Mouse (Mus musculus) liver, postnatal 0 days (tissue): Measurements from ENCODE around the gene Depdc1b. TPM values are rescaled to one million over a fixed set of nuclear protein-coding genes. Genes with fewer than 3 reads are reported as not detected.

Source experiments
- ATAC-seq: fragments of 200-750 bp; cut with Nextera tagmentation; 2 replicates; pipeline ENCODE4 v1.8.0; 2017; ENCODE audit warnings: mild to moderate bottlenecking, moderate library complexity
- DNase-seq: peaks from one replicate; pipeline ENCODE4 v3.0.0-alpha.2; 2016
- H3K27ac ChIP-seq: fragments of 300-500 bp; sonication (generic); 2 replicates; pipeline ENCODE4 v1.5.1; 2014; ENCODE audit warnings: antibody characterized with exemption, moderate library complexity, mild to moderate bottlenecking, low read depth
- H3K27me3 ChIP-seq: fragments of 300-500 bp; sonication (generic); 2 replicates; pipeline ENCODE4 v1.6.1; 2014; ENCODE audit warnings: low read length, control low read depth, mixed read lengths; ENCODE audit not compliant: insufficient read depth
- H3K36me3 ChIP-seq: fragments of 300-500 bp; sonication (generic); replicated peaks from 2 replicates; pipeline ENCODE4 v1.6.1; 2014; ENCODE audit warnings: mild to moderate bottlenecking, control low read depth, low read length, moderate library complexity, mixed read lengths; ENCODE audit not compliant: insufficient read depth
- H3K4me1 ChIP-seq: fragments of 300-500 bp; sonication (generic); 2 replicates; pipeline ENCODE4 v1.6.1; 2014; ENCODE audit warnings: antibody characterized with exemption, mild to moderate bottlenecking, control low read depth; ENCODE audit not compliant: insufficient read depth
- H3K4me2 ChIP-seq: fragments of 300-500 bp; sonication (generic); 2 replicates; pipeline ENCODE4 v1.6.1; 2014; ENCODE audit warnings: low read depth, mild to moderate bottlenecking, low read length, moderate library complexity, mixed read lengths
- H3K4me3 ChIP-seq: fragments of 300-500 bp; sonication (generic); 2 replicates; pipeline ENCODE4 v1.5.1; 2014; ENCODE audit warnings: low read depth, low read length
- H3K9ac ChIP-seq: fragments of 300-500 bp; sonication (generic); replicated peaks from 2 replicates; pipeline ENCODE4 v1.6.1; 2014; ENCODE audit warnings: mild to moderate bottlenecking, moderate library complexity
- H3K9me3 ChIP-seq: fragments of 300-500 bp; sonication (generic); 2 replicates; pipeline ENCODE4 v1.6.1; 2016; ENCODE audit warnings: mild to moderate bottlenecking, control low read depth, low read length, mixed read lengths
- CTCF ChIP-seq: sonication (generic); IDR thresholded peaks from 2 replicates; pipeline ENCODE4 v1.5.1; 2016; ENCODE audit warnings: antibody characterized with exemption, low read depth
- EP300 ChIP-seq: IDR thresholded peaks from 2 replicates; pipeline ENCODE4 v1.6.1; 2016; ENCODE audit warnings: antibody characterized with exemption, low read depth, mild to moderate bottlenecking
- WGBS: fragments of 180-500 bp; shearing (Covaris S2); extraction: QIAGEN DNeasy Blood & Tissue Kit; methylation state at CpG from one replicate; pipeline ENCODE4 v1.1.7; 2014; ENCODE audit not compliant: insufficient replicate concordance; 5-methylcytosine and 5-hydroxymethylcytosine counted together
- polyA plus RNA-seq: library from polyadenylated mRNA; unstranded; fragments of >200 nt; fragmentation: Nextera tagmentation; extraction: Ambion mirVana; gene quantifications from 2 replicates; pipeline ENCODE4 v1.2.1, GENCODE M21; 2015

The Depdc1b gene
- polyA plus RNA-seq, 1 experiment from 2014 or later, result 6.5 TPM

DNA sequence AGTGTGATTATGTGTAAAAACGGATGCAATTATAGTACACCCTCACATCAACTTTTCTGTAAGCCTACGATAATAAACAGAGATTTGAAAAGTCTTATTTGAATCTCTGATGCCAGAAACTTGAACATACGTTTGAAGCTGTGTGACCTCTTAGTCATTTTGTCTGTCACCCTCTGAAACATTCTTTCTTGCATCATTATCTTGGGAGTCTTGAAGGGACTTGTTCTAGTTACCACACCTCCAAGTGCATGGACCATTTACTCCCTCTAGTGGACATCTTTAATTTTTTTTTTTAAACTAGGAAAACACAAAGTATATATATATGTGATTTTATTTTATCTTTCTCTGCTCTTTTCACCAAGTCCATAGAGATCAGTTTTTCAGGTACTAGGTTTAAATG lies 13.6 kb downstream of the Depdc1b start:
- no peak for ATAC-seq
- DNase-seq, result no peak
- H3K4me2 ChIP-seq, result no peak overlapping the region
- no peak overlapping the region for H3K9ac ChIP-seq
- H3K9me3 ChIP-seq, result no peaks in the 10 kb centered on the region
- peaks cover 15% of the 10 kb centered on the region for H3K36me3 ChIP-seq
- H3K4me3 ChIP-seq, result no peak overlapping the region
- no peak for TF ChIP-seq EP300
- TF ChIP-seq CTCF, result peak; percentile 79
- 61% methylated on average over 3 of the region's 3 CpGs for WGBS
- H3K4me1 ChIP-seq, result no peaks in the 10 kb centered on the region
- H3K27me3 ChIP-seq, result no peaks in the 10 kb centered on the region
- no peak overlapping the region for H3K27ac ChIP-seq

DNA sequence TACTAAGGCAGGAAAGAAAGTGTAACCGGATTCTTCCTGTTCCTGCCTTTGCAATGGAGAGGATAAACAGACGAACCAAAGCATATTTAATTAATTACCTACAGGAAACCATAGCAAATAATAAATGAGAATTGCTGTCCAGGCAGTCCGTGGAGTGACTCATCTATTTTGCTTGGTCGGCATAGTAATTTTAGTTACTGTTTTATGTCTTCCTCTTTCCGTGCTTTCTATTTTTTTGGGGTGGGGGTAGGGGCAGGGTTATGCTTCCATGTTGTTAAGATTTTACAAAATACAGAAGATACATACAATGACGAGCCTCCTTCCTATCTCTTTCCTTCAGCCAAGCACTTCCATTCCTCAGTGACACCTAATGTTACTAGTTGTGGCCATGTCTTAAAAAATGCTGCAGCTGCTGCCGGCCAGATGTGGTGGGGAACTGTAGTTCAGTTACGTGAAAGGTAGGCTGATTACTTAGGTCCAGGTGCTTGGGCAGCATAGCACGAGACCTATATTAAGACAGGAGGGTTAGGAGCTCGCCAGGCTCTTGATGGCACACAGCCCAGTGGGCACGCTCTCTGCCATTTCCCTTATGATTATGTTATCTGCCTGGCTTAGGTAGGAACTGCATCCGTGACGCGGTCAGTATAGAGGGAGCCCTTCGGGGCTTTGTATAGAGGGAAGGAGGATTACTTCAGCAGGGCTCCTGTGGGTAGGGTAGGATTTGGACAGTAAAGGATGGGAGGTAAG lies 19.3 kb downstream of the Depdc1b start:
- no peak overlapping the region for H3K4me3 ChIP-seq
- H3K27ac ChIP-seq, result no peak overlapping the region
- 0 out of 2 replicates have a peak, but pooled peaks cover 5% of the 10 kb centered on the region for H3K4me1 ChIP-seq
- no peaks in the 10 kb centered on the region for H3K27me3 ChIP-seq
- no peaks in the 10 kb centered on the region for H3K36me3 ChIP-seq
- TF ChIP-seq EP300, result no peak
- TF ChIP-seq CTCF, result no peak
- no peak overlapping the region for H3K9ac ChIP-seq
- H3K4me2 ChIP-seq, result peak overlapping the region; percentile 29; the same call in 1 of the 2 replicates
- no peak for DNase-seq
- ATAC-seq, result 0 out of 2 replicates have a peak, but pooled peaks have one; percentile 23
- no peaks in the 10 kb centered on the region for H3K9me3 ChIP-seq
- 62% methylated on average over 15 of the region's 15 CpGs for WGBS

DNA sequence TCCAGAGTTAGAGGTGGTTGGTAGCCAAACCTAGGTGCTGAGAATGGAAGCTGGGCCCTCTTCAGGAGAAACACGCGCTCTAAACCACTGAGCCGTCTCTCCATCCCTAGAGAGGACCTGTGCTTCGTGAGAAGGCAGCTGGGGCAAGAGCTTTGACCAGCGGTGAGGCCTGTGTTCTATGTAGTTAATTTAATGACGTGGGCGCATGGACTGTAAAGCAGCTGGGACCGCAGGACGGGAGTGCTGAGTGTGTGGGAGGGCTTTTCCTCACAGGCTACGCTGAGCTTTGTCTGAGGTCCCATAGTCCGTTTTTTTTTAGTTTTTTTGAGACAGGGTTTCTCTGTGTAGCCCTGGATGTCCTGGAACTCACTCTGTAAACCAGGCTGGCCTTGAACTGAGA lies 20.1 kb downstream of the Depdc1b start:
- ATAC-seq (no peak), DNase-seq (no peak)
- no peak overlapping the region for H3K9ac ChIP-seq
- H3K4me1 ChIP-seq, result 0 out of 2 replicates have a peak, but pooled peaks cover 5% of the 10 kb centered on the region
- H3K9me3 ChIP-seq, result no peaks in the 10 kb centered on the region
- H3K36me3 ChIP-seq, result no peaks in the 10 kb centered on the region
- no peak for TF ChIP-seq EP300
- TF ChIP-seq CTCF, result no peak
- H3K4me3 ChIP-seq, result no peak overlapping the region
- no peak overlapping the region for H3K4me2 ChIP-seq
- 91% methylated on average over 11 of the region's 11 CpGs for WGBS
- no peak overlapping the region for H3K27ac ChIP-seq
- no peaks in the 10 kb centered on the region for H3K27me3 ChIP-seq

DNA sequence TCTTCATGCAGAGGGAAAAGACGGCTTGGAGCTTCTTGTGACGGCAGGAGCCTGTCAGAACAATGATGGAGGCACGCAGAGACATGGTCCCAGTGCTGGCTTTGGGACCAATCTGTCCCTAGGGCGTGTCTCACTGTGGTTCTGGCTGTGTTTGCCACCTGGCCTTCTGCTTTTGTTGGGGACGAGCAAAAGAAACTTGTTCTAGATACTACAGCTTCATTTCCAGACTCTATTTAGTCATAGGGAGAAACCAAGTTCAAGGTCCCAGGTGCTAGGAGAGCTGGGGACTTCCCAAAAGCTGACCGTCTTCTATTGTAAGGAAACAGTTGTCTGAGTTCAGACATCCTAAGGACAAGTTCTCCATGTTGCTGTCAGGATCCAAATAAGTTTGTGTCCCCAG lies 21.2 kb downstream of the Depdc1b start:
- Histone ChIP-seq H3K4me1 (0 out of 2 replicates have a peak, but pooled peaks cover 5% of the 10 kb centered on the region), H3K4me3 (no peak overlapping the region), H3K36me3 (no peaks in the 10 kb centered on the region), H3K27ac (no peak overlapping the region), H3K4me2 (no peak overlapping the region), H3K9me3 (no peaks in the 10 kb centered on the region), H3K27me3 (no peaks in the 10 kb centered on the region), H3K9ac (no peak overlapping the region)
- TF ChIP-seq EP300 (no peak), CTCF (no peak)
- 89% methylated on average over 6 of the region's 6 CpGs for WGBS
- DNase-seq (no peak), ATAC-seq (no peak)

DNA sequence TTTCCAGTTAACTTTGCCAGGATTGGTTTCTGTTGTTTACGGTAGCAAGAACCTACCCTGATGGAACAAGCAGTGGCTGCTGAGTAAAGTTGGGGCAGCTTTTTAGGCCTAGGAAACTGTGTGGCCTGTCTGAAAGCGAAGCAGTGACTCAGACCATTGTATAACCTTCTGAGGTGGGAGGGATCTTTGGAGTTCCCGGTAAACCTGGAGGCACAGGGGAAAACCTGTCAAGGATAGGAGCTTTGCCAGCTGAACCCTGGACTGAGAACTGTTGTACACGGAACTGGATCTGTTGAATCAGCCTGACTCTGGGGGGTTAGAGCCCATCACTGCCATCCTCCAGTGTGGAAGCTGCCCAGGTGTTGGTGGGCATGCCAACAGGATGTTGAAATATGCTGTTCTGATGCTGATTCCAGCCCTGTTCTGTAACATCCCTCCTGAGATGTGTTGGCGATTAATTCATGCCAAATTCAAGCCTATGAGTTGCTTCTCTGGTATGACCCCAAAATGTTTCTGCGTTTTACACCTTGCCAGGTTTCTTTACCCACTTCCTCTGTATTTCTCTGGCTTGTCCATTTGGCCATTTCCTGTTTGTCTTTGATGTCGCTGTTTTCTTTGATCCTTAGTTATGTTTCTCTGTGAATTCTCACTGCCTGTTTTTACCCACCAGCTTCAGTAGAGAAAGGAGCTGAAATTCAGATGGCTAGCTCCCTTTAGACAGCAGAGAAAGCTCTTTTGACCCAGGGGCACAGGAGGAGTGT lies 22.1 kb downstream of the Depdc1b start:
- H3K27ac ChIP-seq, result no peak overlapping the region
- TF ChIP-seq CTCF, result no peak
- no peak overlapping the region for H3K9ac ChIP-seq
- no peak overlapping the region for H3K4me3 ChIP-seq
- ATAC-seq (peak; percentile 12; the same call in 1 of the 2 replicates), DNase-seq (no peak)
- H3K4me1 ChIP-seq, result 0 out of 2 replicates have a peak, but pooled peaks cover 5% of the 10 kb centered on the region
- H3K9me3 ChIP-seq, result no peaks in the 10 kb centered on the region
- no peak overlapping the region for H3K4me2 ChIP-seq
- H3K27me3 ChIP-seq, result no peaks in the 10 kb centered on the region
- H3K36me3 ChIP-seq, result no peaks in the 10 kb centered on the region
- WGBS, result 72% methylated on average over 7 of the region's 7 CpGs

DNA sequence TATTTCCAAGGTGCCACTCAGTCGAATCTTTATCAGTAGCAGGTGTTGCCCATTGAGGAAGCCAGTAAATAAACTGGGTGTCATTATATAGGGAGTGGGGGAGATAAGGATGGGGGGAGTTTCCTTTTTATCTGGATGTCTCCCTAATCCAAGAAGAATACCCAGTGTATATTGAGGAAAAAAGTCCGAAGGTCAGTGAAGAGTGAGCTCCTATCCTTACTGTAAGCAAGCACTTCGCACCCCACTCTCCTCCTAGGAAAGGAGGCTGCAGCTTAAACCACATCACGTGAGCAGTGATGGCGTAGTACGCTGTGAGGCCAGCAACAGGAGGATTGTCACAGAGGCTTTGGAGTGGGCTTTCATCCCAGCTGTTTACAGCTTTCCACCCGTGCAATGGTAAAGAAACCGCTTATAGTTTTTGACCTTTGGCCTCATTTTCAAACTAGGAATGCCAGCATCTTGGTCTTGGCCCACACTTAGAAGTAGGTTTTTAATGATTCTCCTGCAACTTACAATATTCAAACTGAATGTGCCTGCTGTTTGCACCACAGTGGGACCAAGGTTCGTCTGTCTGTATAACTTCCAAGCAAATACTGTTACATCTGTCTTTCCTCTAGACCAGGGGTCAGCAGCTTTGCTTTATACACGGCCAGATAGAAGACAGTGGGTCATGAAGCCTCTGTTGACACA lies 23.9 kb downstream of the Depdc1b start:
- ATAC-seq, result no peak
- WGBS, result 78% methylated on average over 10 of the region's 10 CpGs
- DNase-seq, result no peak
- H3K9ac ChIP-seq, result no peak overlapping the region
- no peaks in the 10 kb centered on the region for H3K36me3 ChIP-seq
- TF ChIP-seq EP300 (no peak), CTCF (no peak)
- no peak overlapping the region for H3K27ac ChIP-seq
- 0 out of 2 replicates have a peak, but pooled peaks cover 5% of the 10 kb centered on the region for H3K4me1 ChIP-seq
- H3K4me2 ChIP-seq, result no peak overlapping the region
- H3K4me3 ChIP-seq, result no peak overlapping the region
- H3K27me3 ChIP-seq, result no peaks in the 10 kb centered on the region
- no peaks in the 10 kb centered on the region for H3K9me3 ChIP-seq
